9 mouse cellular contexts compared by ENCODE assay signal in genomic region chr6:38736240-38736639, GRCm38 (mm10).
A peak's percentile ranks its signal among the peaks of the same experiment; 100 is the strongest.
DNase-seq lines count a peak whose midpoint lies in the region; ATAC-seq and TF ChIP-seq lines count a peak whose summit lies in the region.
"Had no signal": no experiment of that assay in that cellular context is flagged by ENCODE, and none has a peak within 500 bp of the region (broad histone marks: within the 10 kb centered on the region; RNA-seq: fewer than 3 reads in every experiment).

No protein-coding gene starts in this region.

- no peaks in the 10 kb centered on the region for H3K9me3 ChIP-seq in hindbrain, embryonic 11.5 days (ENCODE audit: control insufficient read depth, low read length)
- H3K9me3 ChIP-seq in lung, embryonic 14.5 days (ENCODE audit: low read depth, low read length) = no peaks in the 10 kb centered on the region

- no peak overlapping the region for H3K9ac ChIP-seq in hindbrain, embryonic 11.5 days (ENCODE audit: low read depth, low read length)
- no peak overlapping the region for H3K9ac ChIP-seq in lung, embryonic 14.5 days

- WGBS in hindbrain, embryonic 11.5 days = 41% methylated on average over 4 of the region's 4 CpGs
- 30% methylated on average over 4 of the region's 4 CpGs for WGBS in lung, embryonic 14.5 days

- H3K27me3 ChIP-seq in hindbrain, embryonic 11.5 days (ENCODE audit: control insufficient read depth, insufficient read depth, low read length) = no peaks in the 10 kb centered on the region
- no peaks in the 10 kb centered on the region for H3K27me3 ChIP-seq in lung, embryonic 14.5 days (ENCODE audit: insufficient read depth, low read length)

- TF ChIP-seq CTCF in lung, embryonic 14.5 days (IDR thresholded peaks at IDR 0.05; ENCODE audit: low read depth) = peak; percentile 94

- H3K4me3 ChIP-seq in hindbrain, embryonic 11.5 days (ENCODE audit: low read depth, low read length) = no peak overlapping the region
- no peak overlapping the region for H3K4me3 ChIP-seq in lung, embryonic 14.5 days (ENCODE audit: low read depth, low read length)
- H3K4me3 ChIP-seq: myocyte had no signal

- peak; percentile 79 for ATAC-seq in frontal cortex, adult (ENCODE audit: low TSS enrichment)
- ATAC-seq in hindbrain, embryonic 11.5 days (ENCODE audit: low FRiP score) = peak; percentile 60
- peak; percentile 74 for ATAC-seq in lung, embryonic 14.5 days (ENCODE audit: insufficient read depth)

- no peak overlapping the region for H3K27ac ChIP-seq in hindbrain, embryonic 11.5 days (ENCODE audit: low read depth, low read length)
- no peak overlapping the region for H3K27ac ChIP-seq in lung, embryonic 14.5 days (ENCODE audit: low read depth)

- peaks cover 3% of the 10 kb centered on the region; the same call in 1 of the 2 replicates for H3K36me3 ChIP-seq in hindbrain, embryonic 11.5 days (ENCODE audit: control insufficient read depth, insufficient read depth, low read length)
- H3K36me3 ChIP-seq in lung, embryonic 14.5 days (ENCODE audit: insufficient read depth) = peaks cover 63% of the 10 kb centered on the region

- H3K4me2 ChIP-seq in hindbrain, embryonic 11.5 days (replicated peaks; ENCODE audit: low read depth, low read length) = no peak overlapping the region
- no peak overlapping the region for H3K4me2 ChIP-seq in lung, embryonic 14.5 days

- DNase-seq in MN1 (ENCODE audit: low spot score) = peak; percentile 72
- peak; percentile 79 for DNase-seq in cerebellum, adult 8-10 months
- peak; percentile 87 for DNase-seq in hindbrain, embryonic 11.5 days (ENCODE audit: low spot score)
- peak; percentile 71 for DNase-seq in layer of hippocampus, adult 9-10 months (ENCODE audit: low spot score)
- peak; percentile 90 for DNase-seq in lung, embryonic 14.5 days
- peak; percentile 74 for DNase-seq in ovary, postnatal 14 days (ENCODE audit: low spot score)
- DNase-seq in thymus, postnatal 14 days = peak; percentile 71

- no peaks in the 10 kb centered on the region for H3K4me1 ChIP-seq in hindbrain, embryonic 11.5 days (replicated peaks; ENCODE audit: control insufficient read depth, insufficient read depth, low read length)
- H3K4me1 ChIP-seq in lung, embryonic 14.5 days (ENCODE audit: insufficient read depth) = no peaks in the 10 kb centered on the region
